Mouse (Mus musculus) frontal cortex, postnatal 36 days (tissue): Measurements from ENCODE around the gene Ryr3.

Experiments
- DNase-seq, 2 experiments: peaks; one replicate each; pipeline ENCODE4 v3.0.0; 2022; ENCODE audit warnings: low spot score in 2 of 2

Ryr3 gene

GRCm38 (mm10) chr2:112799351-112799994 lies 417.4 kb downstream of the Ryr3 start:
- no peak for DNase-seq

GRCm38 (mm10) chr2:112781631-112782030 lies 435.3 kb downstream of the Ryr3 start:
- no peak for DNase-seq

DNA sequence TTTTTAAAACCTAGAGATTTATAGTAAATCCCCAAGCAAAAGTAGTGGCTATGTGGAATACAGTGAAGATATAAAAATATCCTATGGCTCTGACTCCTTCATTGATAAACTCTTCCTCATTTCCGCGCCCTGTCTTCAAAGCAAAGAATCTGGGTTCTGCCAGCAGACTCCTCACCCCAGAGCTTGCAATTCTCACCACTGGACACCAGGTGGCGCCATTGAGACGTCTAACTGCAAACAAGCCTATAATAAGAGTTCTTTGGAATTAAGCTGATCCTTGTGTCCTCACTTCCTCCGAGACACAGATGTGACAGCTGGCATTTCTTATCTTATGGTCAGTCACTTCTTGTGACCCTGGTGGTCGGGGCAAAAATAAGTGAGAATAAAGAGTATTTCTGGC lies 442.1 kb downstream of the Ryr3 start:
- DNase-seq, result peak; percentile 81 to 83

DNA sequence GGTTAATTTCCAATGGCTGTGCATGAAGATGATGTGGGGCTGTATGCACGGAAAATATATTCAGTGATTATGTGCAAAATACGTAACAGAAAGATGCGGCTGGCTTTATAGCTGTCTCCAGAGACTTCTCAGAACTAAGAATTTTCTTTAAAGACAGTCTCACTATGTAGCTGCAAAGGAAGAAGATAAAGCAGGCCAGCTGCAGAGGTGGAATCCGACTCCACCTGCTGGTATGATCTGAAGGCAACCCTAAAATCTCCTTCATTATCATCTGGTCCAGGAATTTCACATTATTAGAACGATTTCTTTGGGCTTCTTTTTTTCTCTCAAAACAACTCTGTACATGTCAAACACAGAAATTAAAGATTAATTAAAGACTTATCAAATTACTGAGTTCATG lies 449.2 kb downstream of the Ryr3 start:
- no peak for DNase-seq

- no peak for DNase-seq
Observed at GRCm38 (mm10) chr2:112765046-112765445, 451.9 kb downstream of the Ryr3 start.

DNA sequence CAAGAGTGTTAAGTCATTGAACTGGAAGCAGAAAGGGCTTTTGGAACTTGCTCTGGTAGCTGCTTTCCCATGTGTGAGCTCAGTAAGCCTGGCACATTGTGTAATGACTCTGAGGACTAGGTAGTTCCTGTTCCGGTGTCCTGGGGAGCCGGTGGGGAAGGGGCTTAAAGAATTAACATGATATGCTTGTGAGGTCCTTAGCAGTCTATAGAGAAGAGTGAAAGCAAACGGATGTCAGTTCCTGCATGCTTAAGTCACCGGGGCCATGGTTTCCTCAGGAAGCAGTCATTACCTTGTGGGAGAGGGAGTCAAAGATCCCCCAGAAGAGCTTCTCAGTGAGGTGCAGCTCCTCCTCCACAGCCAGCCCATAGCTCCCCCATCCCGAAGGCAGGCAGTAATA lies 452.6 kb downstream of the Ryr3 start:
- DNase-seq, result no peak

DNA sequence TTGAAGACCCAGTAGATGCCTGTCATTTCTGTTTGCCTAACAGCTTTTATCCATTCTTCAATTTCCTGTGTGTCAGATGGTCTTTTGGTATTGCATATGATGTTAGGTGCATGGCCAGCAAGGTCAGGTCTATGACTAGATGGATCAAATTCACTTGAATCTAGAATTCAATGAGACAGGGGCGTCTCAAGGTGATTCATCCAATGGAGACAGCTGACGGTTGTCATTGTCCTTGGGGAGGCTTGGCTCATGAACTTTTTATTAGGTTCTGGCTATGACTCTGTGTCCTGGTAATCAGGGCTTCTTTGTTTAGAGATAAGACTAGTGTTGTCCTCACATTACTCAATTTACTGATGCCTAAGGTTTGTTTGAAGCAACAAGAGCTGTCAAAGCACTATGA lies 454.9 kb downstream of the Ryr3 start:
- no peak for DNase-seq

DNA sequence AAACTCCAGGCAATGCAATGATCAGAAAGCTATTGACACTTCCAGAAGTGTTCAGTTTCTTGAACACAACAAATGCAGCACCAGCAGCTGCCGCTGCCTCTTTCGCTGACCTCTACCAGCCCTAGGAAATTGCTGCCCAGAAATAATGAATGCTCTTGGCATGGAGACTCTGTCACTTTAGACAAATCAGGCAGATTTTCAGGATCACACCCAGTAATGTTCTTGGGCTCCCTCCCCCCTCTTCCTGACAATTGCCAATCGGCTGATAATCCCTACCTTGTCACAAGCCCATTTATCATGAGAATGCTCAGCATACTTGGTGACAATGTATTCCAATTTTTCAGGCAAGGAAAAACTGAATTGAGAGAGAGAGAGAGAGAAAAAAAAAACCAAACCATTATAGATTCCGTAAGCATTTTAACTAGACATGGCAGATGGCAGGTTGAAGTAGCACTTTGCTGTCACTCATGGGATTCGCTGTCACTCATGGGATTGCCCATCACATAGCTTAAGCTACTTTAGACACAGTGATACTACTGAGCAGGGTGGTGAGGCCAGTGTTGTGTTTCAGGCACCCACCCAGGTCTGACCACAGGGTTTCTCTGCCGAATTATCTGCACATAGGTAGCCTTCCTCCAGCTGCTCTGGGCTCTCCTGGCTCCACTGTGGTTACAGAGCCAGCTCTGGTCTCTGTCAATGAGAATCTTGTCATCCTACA lies 455.5 kb downstream of the Ryr3 start:
- DNase-seq, result no peak

- no peak for DNase-seq
Observed at GRCm38 (mm10) chr2:112760692-112761091, 456.2 kb downstream of the Ryr3 start.

- no peak for DNase-seq
Observed at GRCm38 (mm10) chr2:112759678-112760077, 457.2 kb downstream of the Ryr3 start.

GRCm38 (mm10) chr2:112758732-112759131 lies 458.2 kb downstream of the Ryr3 start:
- DNase-seq, result no peak

DNA sequence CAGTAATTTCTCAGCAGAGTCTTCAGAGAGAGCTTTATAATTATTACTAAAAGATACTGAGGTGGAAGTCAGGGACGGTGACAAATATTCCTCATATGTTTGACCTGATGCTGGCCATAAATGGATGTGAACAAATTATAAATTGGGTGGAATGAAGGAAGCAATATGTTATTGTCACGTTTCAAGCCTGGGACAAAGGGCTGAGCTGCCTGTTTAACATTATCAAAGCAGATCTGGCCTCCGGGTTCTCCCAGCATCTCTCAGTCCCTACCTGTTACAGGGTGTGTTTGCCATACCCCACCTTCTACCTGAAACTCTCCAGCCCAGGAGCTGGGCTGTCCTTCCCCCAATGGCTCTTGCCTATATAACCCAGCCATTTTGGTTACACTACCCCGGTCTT lies 463.6 kb downstream of the Ryr3 start:
- no peak for DNase-seq

- DNase-seq, result no peak
Observed at GRCm38 (mm10) chr2:112751416-112751815, 465.5 kb downstream of the Ryr3 start.

- DNase-seq, result no peak
Observed at GRCm38 (mm10) chr2:112748532-112748931, 468.4 kb downstream of the Ryr3 start.

DNA sequence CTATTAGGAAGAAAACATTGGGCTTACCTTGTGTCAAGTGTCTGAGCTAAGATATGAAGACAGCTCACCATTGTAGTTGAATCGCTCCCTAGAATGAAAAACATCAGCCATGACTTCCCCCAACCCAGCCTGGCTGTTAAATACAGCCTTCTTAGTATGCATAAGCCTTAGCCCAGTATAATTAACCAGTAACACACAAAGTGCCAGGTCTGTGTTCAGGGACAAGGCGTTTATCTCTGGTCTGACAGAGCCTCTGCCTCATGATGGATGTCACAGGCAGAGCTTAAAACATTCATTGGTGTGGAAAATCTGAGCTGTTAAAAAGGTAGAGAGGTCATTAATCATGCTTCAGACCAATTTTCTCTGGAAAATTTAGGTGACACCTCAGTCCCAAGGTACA lies 484.0 kb downstream of the Ryr3 start:
- no peak for DNase-seq

- DNase-seq, result no peak
Observed at GRCm38 (mm10) chr2:112727842-112728241, 489.1 kb downstream of the Ryr3 start.

GRCm38 (mm10) chr2:112721217-112721616 lies 495.7 kb downstream of the Ryr3 start:
- DNase-seq, result no peak

GRCm38 (mm10) chr2:112720715-112721114 lies 496.2 kb downstream of the Ryr3 start:
- no peak for DNase-seq

DNA sequence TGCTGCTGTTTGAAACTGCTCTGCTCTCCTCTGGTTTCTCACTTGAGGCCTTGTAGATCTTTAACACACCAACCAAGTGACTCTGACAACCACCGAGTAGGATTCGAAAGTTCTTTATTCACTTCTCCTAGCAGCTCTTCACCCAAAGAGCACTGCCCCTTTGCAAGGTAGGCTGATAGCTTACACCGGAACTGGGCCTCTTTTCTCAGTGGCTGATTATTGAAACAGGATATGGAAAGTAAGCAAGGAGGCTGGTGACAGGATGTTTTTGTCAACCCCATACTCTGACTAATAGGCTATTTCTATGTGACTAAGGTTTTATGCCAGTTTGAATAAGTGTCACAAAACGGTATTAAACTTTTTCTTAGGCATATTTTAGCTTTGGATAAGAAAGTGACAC lies 502.2 kb downstream of the Ryr3 start:
- no peak for DNase-seq

DNA sequence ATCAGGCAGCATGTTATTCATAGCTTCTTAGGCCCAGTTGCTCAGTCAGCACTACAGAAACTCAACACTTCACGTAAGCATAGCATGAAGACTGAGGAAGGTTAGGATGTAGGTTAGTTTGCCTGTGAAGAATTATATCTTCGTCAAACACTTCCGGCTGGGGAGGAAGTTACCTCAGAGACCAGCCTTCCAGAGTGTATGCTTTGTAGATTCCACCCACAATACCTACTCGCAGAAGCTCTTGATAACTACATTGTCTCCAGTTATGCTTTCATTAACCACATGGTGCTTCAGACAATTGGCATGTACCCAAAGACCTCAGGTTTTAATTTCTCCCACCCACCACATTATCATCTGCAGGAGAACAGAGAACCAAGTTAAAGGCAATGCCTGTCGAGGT lies 535.1 kb downstream of the Ryr3 start:
- DNase-seq, result no peak

- no peak for DNase-seq
Observed at GRCm38 (mm10) chr2:112677246-112677645, 539.6 kb downstream of the Ryr3 start.

GRCm38 (mm10) chr2:112676721-112677120 lies 540.2 kb downstream of the Ryr3 start:
- no peak for DNase-seq

- no peak for DNase-seq
Observed at GRCm38 (mm10) chr2:112676175-112676574, 540.7 kb downstream of the Ryr3 start.

DNA sequence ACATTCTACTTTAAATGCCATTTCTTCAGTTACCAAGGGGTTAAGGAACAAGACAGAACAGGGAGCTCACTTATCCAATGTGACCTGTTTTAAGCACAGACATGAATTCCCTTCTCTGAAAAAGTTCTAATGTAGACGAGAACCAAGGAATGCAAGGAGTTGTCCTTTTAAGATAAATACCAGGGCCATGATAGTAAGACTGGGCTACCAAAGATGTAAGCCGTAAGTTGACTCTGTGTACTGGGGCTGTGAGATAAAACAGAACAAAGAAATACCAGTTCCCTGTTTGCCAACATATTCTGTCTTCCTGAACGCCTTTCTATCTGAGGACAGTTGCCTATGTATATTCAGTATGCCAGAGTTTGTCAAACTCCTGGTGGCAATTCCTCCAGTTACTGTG lies 547.4 kb downstream of the Ryr3 start:
- no peak for DNase-seq
